Mouse (Mus musculus) myocyte (in vitro differentiated cells): ENCODE results near the gene 1700013G24Rik. TPM values are rescaled to one million over a fixed set of nuclear protein-coding genes. Genes with fewer than 3 reads are reported as not detected.
"Not testable (repeated sequence)": the region's sequence is repeated elsewhere in the genome, so short reads cannot be mapped to it uniquely, and the experiment has no call there.

Source experiments
- H3K27me3 ChIP-seq: one replicate; pipeline ENCODE4 v1.6.1; 2011; ENCODE audit not compliant: control insufficient read depth, insufficient read depth, insufficient read length
- H3K36me3 ChIP-seq: one replicate; pipeline ENCODE4 v1.6.1; 2011; ENCODE audit not compliant: control insufficient read depth, insufficient read depth
- H3K4me2 ChIP-seq: one replicate; pipeline ENCODE4 v1.6.1; 2011; ENCODE audit warnings: low read depth, control low read depth
- H3K4me3 ChIP-seq: one replicate; pipeline ENCODE4 v1.5.1; 2011; ENCODE audit warnings: mild to moderate bottlenecking, control low read depth, moderate library complexity
- H3K79me2 ChIP-seq: one replicate; pipeline ENCODE4 v1.6.1; 2011; ENCODE audit not compliant: control insufficient read depth, insufficient read depth
- H3ac ChIP-seq: one replicate; pipeline ENCODE4 v1.6.1; 2011; ENCODE audit not compliant: control insufficient read depth, insufficient read length
- CEBPB ChIP-seq: IDR thresholded peaks from 2 replicates; pipeline ENCODE4 v1.6.1; 2011; ENCODE audit warnings: mild to moderate bottlenecking, moderate library complexity; ENCODE audit not compliant: poor library complexity, insufficient read depth, severe bottlenecking
- E2F4 ChIP-seq: IDR thresholded peaks from one replicate; pipeline ENCODE4 v1.6.1; 2011; ENCODE audit warnings: mild to moderate bottlenecking, control low read depth, moderate library complexity; ENCODE audit not compliant: insufficient read depth
- MAX ChIP-seq: IDR thresholded peaks from one replicate; pipeline ENCODE4 v1.6.1; 2011; ENCODE audit warnings: low read depth, mild to moderate bottlenecking, control low read depth
- MYOD1 ChIP-seq, 3 experiments: IDR thresholded peaks; one replicate each; pipeline ENCODE4 v1.6.1; 2011; ENCODE audit warnings: control low read depth in 2 of 3, low read depth in 2 of 3, mild to moderate bottlenecking in 2 of 3, moderate library complexity in 1 of 3; ENCODE audit not compliant: insufficient read length in 2 of 3, control insufficient read depth in 1 of 3
- MYOG ChIP-seq, 3 experiments: IDR thresholded peaks; one replicate each; pipeline ENCODE4 v1.6.1; 2011; ENCODE audit warnings: control low read depth in 2 of 3, low read depth in 2 of 3, mild to moderate bottlenecking in 2 of 3; ENCODE audit not compliant: insufficient read length in 2 of 3, control insufficient read depth in 1 of 3, insufficient read depth in 1 of 3
- POLR2A ChIP-seq: IDR thresholded peaks from one replicate; pipeline ENCODE4 v1.6.1; 2011; ENCODE audit warnings: low read depth, mild to moderate bottlenecking, control low read depth, moderate library complexity; ENCODE audit not compliant: insufficient read length
- POLR2AphosphoS2 ChIP-seq: IDR thresholded peaks from one replicate; pipeline ENCODE4 v1.6.1; 2011; ENCODE audit warnings: low read depth, control low read depth; ENCODE audit not compliant: insufficient read length
- REST ChIP-seq: IDR thresholded peaks from one replicate; pipeline ENCODE4 v1.6.1; 2011; ENCODE audit warnings: mild to moderate bottlenecking, control low read depth, moderate library complexity; ENCODE audit not compliant: insufficient read depth, insufficient read length
- SRF ChIP-seq: IDR thresholded peaks from one replicate; pipeline ENCODE4 v1.6.1; 2011; ENCODE audit warnings: low read depth; ENCODE audit not compliant: control insufficient read depth, insufficient read length
- TCF12 ChIP-seq: IDR thresholded peaks from one replicate; pipeline ENCODE4 v1.6.1; 2011; ENCODE audit warnings: mild to moderate bottlenecking, control low read depth; ENCODE audit not compliant: poor library complexity, insufficient read depth, severe bottlenecking
- TCF3 ChIP-seq: IDR thresholded peaks from one replicate; pipeline ENCODE4 v1.6.1; 2011; ENCODE audit warnings: low read depth, control low read depth; ENCODE audit not compliant: insufficient read length
- USF1 ChIP-seq: IDR thresholded peaks from one replicate; pipeline ENCODE4 v1.6.1; 2011; ENCODE audit warnings: low read depth, mild to moderate bottlenecking, control low read depth, moderate library complexity
- polyA plus RNA-seq: library from polyadenylated mRNA; unstranded; fragments of >200 nt; fragmentation: generic; extraction: Trizol; gene quantifications from one replicate; pipeline ENCODE4 v1.2.1, GENCODE M21; 2012; ENCODE audit warnings: missing spikeins

The 1700013G24Rik gene
- polyA plus RNA-seq, 1 experiment: 0.55 TPM

DNA sequence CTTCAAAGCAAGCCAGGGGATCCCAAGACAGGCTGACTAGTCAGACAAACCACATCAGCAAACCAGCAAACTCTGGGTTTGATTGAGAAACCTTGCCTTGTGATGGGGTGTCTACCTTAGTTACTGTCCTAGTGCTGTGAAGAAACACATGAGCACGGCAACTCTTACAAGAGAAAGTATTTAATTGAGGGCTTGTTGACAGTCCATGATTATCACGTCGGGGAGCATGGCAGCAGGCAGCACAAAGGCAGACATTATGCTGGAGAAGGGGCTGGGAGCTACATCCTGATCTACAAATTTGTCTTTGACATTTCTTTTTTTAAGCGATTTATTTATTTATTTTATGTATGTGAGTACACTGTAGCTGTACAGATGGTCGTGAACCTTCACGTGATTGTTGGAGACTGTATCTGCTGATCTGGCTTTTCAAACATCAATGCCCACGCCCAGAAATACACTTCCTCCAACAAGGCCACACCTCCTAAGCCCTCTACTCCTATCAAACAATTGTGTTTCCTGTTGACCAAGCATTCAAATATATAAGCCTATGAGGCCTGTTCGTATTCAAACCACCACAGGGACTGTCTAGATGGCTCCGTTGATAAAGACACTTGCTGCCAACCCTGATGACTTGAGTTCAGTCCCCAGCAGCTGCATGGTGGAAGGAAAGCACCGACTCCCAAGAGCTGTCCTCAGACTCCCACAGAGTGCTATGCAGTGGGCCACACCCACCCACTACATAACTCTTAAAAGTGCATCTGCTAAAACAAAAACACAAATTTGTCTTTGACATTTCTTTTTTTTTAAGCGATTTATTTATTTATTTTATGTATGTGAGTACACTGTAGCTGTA lies 35.1 kb upstream of the 1700013G24Rik start:
- H3K4me3 ChIP-seq: no peak overlapping the region
- H3K36me3 ChIP-seq: no peaks in the 10 kb centered on the region
- no peaks in the 10 kb centered on the region for H3K27me3 ChIP-seq
- no peak overlapping the region for H3ac ChIP-seq
- H3K4me2 ChIP-seq: no peak overlapping the region
- TF ChIP-seq USF1 (no peak), TCF12 (no peak), TCF3 (no peak), SRF (no peak), MYOD1 (IDR thresholded peaks at IDR 0.05; ENCODE audit: control insufficient read depth in 1 of 3, insufficient read length in 2 of 3, low read depth in 2 of 3) (no peak), REST (no peak), E2F4 (no peak), MYOG (IDR thresholded peaks at IDR 0.05; ENCODE audit: control insufficient read depth in 1 of 3, insufficient read depth in 1 of 3, insufficient read length in 2 of 3, low read depth in 2 of 3) (no peak), POLR2A (no peak)
- no peaks in the 10 kb centered on the region for H3K79me2 ChIP-seq

DNA sequence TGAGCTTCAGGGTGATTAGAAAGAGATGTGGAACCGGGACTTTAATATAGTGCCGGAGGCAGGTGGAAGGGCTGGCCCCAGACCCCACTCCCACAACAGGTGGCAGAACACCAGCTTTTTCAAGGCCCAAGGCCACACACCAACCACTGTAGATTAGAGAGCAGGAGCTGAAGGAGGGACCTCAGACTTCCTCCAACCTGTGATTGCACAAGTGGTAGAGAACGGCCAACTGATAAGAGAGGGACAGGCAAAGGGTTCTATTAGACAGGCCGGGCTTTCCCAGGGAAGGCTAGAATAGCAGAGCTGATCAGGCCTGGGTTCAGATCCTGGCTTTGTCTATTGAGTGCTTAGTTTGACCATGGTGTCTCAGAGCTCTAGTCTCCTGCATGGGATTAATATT lies 22.6 kb upstream of the 1700013G24Rik start, which contains the start of gene Cela3b:
Gene Cela3b, minus strand, starts transcription at position 39 of the 400 bp plus-strand sequence.
- Histone ChIP-seq H3K4me2 (no peak within 1 kb of the TSS), H3ac (no peak within 1 kb of the TSS), H3K36me3 (no peaks in the 10 kb centered on the region), H3K79me2 (no peaks in the 10 kb centered on the region), H3K27me3 (no peaks in the 10 kb centered on the region), H3K4me3 (no peak within 1 kb of the TSS)
- TF ChIP-seq E2F4 (no peak), SRF (no peak), CEBPB (no peak), USF1 (no peak), REST (no peak), MYOG (IDR thresholded peaks at IDR 0.05; ENCODE audit: control insufficient read depth in 1 of 3, insufficient read depth in 1 of 3, insufficient read length in 2 of 3, low read depth in 2 of 3) (peak in 1 of 3 experiments; percentile 31), TCF3 (no peak), POLR2A (no peak)

DNA sequence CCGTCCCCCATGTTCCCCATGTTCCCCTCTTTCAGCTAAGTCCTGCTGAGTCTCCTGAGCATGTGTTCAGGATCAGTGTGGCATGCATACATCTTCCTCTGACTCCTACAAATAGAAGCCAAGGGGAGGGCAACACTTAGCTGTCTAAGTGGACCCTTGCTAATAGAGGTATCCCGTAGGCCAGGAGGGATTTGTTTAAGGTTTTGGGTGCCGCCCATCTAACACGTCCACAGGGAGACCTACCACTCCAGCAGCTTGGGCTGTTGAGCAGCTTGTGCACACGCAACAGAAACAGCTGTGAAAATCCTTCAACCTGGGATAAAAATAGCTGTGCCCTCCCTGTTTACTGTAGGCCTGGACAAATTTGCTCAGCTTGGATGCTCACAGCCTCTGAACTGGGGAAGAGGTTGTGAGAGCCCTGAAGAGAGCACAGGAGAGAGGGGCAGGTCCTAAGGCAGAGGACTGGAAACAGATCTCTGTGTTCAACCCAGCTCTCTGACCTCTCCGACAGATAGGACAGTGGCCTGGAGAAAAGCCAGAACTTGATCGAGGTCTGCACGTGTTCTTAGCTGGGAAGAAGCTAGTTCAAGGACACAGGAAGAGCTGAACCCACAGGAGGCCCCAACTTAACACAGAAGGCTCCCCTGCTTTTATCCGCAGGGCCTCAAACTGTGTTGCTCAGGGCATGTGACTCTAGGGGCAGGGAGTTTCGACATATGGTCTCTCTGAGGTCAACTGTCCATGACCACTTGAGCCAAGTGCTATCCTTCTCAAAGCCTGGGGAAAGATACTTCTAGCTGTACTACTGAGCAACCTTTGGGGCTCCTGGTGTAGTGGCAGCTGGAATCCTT lies 20.2 kb upstream of the 1700013G24Rik start:
- H3K36me3 ChIP-seq, H3K79me2 ChIP-seq, H3K4me3 ChIP-seq, H3K27me3 ChIP-seq, H3ac ChIP-seq: not testable (repeated sequence)
- H3K4me2 ChIP-seq: peak overlapping the region; percentile 21
- peak; percentile 1 for TF ChIP-seq USF1

DNA sequence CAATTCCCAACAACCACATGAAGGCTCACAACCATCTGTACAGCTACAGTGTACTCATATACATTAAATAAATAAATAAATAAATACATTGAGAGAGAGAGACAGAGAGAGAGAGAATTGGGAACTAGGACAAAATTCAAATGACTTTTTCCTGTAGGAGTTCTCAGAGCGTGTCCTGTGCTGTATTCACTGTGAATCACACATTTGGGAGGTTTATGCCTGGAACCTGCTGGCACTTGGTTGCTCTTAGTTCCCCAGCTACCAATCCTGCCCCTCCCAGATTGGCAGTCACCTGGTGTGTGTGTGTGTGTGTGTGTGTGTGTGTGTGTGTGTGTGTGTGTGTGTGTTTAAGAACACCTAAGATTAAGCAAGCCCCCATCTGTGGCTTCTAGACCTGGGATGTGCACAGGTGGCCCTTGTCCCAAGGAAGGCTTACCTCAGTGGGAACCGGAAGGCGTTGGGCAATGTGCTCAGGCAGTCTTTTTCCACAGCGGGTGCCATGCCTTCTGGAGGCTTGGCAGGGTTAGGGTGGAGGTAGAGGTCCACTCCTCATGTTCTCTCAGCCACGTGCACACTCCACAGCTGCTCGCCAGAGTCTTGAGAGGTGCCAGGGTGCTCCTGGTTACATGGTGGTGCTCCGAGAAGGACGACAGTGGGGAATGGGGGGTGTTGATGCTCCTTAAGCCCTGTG lies 16.0 kb upstream of the 1700013G24Rik start:
- H3K4me3 ChIP-seq: no peak overlapping the region
- no peaks in the 10 kb centered on the region for H3K36me3 ChIP-seq
- no peaks in the 10 kb centered on the region for H3K27me3 ChIP-seq
- H3ac ChIP-seq: no peak overlapping the region
- H3K79me2 ChIP-seq: no peaks in the 10 kb centered on the region
- no peak for TF ChIP-seq USF1
- no peak for TF ChIP-seq POLR2A
- no peak for TF ChIP-seq TCF12
- TF ChIP-seq E2F4: no peak
- TF ChIP-seq POLR2AphosphoS2: no peak
- TF ChIP-seq TCF3: no peak
- H3K4me2 ChIP-seq: no peak overlapping the region

DNA sequence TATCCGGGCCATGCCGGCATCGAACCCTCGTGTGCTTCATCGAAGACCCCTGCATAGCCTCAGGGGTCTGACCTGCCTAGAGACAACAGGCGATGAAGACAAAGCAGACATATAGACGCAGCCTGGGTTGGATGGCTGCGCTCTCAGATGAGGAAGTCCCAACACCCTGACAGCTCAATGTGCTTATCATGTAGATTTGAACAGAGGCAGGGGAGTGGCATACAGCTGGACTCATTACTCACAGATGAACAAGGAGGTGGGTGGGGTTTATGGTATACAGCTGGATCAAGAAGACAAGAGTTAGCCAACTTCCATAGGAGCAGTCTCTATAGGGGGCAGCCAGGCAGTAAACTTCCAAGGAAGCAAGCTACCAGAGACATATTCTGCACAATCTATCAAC lies 14.2 kb upstream of the 1700013G24Rik start:
- TF ChIP-seq MYOG (IDR thresholded peaks at IDR 0.05; ENCODE audit: control insufficient read depth in 1 of 3, insufficient read depth in 1 of 3, insufficient read length in 2 of 3, low read depth in 2 of 3) (no peak), E2F4 (no peak), POLR2A (no peak), POLR2AphosphoS2 (no peak), MAX (no peak), TCF12 (no peak), REST (no peak), USF1 (no peak), CEBPB (no peak), SRF (no peak), TCF3 (no peak), MYOD1 (IDR thresholded peaks at IDR 0.05; ENCODE audit: control insufficient read depth in 1 of 3, insufficient read length in 2 of 3, low read depth in 2 of 3) (no peak)
- no peak overlapping the region for H3K4me2 ChIP-seq
- no peaks in the 10 kb centered on the region for H3K27me3 ChIP-seq
- H3K79me2 ChIP-seq: no peaks in the 10 kb centered on the region
- H3K36me3 ChIP-seq: no peaks in the 10 kb centered on the region
- no peak overlapping the region for H3ac ChIP-seq
- H3K4me3 ChIP-seq: no peak overlapping the region
